Mouse (Mus musculus): Measurements from ENCODE around the gene Mrnip.

Mrnip gene

DNA sequence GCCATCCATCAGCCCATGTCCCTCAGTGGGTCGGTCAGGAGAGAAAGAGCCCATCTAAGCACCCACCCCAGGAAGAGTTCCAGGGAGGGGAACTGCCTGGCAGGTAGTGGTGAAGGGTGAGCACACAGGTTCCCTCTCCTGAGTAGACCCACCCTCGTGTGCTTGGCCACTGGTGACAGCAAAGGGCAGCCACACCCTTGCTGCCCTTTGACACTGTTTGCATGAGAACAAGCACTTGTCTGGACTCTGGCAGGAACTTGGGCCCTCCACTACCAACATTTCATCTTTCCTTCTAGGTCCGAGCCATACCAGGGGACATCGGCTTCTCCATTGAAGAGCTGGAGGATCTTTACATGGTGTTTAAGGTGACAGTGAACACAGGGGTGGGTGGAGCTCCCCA, 14.9 kb upstream of the Mrnip start:
- DNase-seq (ENCODE audit: low spot score): no peak

DNA sequence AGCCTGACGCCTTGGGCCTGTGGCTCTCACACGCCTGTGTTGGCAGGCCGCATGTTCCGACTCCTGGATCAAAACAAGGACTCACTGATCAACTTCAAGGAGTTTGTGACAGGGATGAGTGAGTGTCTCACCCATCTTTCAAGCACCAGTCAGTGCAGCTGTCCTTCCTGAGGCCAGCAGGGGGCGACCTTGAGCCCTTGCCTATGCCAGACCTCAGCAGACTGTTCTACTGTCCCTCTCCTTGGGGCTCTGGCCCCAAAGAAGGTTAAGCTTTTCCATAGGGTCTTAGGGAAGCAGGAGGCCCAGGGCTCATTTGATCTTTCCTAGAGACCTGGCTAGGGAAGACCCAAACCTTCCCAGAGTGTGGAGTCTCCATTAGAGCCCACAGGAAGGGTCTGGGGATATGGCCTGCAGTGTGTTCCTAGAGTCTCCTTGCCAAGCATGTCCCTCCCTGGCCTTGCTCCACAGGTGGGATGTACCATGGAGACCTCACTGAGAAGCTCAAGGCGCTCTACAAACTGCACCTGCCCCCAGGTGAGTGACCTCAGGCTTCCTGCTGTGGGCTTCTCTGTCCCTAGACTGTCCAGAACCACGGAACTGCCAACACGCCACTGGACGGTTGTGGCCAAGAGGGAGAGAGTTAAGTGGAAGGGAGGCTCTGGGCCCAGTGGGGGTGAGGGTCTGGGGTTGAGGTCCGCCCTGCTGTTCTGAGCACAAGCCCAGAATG, 12.5 kb upstream of the Mrnip start:
- DNase-seq (ENCODE audit: low spot score): peak; percentile 15

DNA sequence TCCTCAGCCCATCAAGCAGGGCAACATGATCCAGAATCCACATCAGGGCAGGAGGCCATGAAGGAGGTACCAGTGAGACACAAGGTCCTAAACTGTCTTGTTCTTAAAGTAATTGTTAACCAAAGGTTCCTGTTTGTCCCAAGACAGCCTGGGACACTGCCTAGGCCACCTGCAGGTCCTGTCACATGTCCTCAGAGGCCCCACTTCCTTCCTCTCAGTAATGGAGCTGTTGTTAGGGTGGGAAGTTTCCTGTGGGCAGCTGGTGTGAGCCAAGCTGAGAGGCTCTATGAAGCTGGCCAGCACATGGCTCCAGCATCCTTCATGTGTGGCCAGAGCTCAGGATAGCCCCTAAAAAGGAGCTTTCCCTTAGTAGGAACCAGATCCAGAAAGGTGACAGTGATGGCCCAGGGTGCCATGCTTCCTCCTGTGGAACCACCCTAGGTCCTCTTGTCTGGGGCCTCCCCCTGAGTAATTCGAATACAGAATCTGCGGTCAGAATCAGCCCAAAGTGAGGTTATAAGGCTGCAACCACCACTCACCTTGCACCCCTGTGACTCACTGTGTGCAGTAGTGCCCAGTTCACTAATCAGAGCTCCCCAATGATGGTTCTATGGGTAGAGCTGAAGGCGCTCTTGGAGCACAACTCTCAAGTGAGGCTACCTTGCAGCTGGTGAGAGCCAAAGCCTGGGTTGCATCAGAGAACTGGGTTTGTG, 11.8 kb upstream of the Mrnip start:
- no peak for DNase-seq (ENCODE audit: low spot score)

DNA sequence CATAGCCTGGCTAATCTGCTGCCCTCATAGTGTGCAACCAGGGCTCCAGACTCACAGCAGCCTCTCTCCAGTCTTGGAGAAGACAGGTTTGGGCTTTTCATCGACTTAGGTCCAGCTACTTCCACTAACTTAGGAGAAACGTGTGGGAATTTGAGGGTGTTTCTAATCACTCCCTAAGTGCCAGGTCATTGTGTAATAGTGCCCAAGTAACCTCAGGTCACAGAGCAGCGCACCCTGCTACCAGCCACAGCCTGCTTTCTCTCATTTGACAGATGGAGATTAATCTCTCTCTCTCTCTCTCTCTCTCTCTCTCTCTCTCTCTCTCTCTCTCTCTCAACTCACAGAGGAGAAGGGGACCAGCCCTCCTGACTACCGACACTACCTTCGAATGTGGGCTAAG, 5.9 kb upstream of the Mrnip start:
- no peak for DNase-seq (ENCODE audit: low spot score)

DNA sequence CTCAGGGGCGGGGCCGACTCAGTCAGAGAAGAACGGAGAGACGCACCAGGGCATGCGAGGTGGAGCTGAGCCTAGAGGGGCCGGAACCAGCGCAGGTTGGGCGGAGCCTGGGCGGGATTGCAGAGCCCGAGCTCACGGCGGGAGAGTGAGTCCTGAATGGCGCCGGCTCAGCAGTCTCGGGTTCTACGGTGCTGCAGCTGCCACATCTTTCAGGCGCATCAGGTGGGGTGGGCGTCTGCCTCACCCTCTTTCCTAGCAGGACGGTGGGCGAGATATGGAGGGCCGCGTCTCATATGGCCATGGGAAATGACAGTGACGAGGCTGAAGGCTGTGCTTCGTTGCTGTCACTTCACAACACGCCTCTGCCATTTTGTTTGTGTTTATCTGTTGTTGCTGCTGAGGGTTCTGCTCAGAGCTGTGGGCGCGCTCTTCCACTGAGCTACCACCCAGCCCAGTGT, 515 bp downstream of the Mrnip start:
- peak; percentile 94 for DNase-seq (ENCODE audit: low spot score)

DNA sequence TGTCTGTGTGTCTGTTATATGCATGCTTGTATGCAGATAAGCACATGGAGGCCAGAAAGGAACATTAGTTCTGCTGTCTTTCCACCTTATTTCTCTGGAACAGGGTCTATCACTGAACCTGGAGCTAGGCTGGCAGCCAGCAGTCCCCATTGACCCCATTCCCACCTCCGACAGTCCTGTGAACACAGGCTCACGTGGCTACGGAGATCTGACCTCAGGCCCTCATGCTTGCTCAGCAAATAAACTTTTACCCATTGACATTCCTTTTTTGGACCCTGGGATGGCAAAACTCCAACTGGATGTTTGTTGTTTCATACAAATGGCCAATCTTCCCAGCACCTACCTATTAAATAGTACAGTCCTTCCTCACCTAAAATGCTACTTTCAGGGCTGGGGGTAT, 2.1 kb downstream of the Mrnip start:
- DNase-seq (ENCODE audit: low spot score): no peak

DNA sequence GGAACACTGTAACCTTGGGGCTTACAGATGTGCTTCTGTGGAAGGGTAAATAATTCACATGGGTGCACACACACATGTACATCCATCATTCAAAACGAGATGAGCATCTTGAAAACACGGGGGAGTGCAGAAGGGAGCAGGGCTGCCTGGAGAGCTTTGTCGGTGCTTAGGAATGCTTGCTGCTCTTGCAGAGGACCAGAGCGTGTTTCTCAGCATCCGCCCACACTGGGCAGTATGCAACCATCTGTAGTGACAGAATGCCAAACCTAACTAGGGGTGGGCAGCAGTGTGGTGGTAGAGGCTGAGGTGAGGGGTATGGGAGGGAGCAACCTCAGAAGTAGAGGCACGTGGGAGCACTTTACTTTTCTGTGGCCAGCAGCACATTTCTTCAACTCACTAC, 2.9 kb downstream of the Mrnip start:
- no peak for DNase-seq (ENCODE audit: low spot score)

DNA sequence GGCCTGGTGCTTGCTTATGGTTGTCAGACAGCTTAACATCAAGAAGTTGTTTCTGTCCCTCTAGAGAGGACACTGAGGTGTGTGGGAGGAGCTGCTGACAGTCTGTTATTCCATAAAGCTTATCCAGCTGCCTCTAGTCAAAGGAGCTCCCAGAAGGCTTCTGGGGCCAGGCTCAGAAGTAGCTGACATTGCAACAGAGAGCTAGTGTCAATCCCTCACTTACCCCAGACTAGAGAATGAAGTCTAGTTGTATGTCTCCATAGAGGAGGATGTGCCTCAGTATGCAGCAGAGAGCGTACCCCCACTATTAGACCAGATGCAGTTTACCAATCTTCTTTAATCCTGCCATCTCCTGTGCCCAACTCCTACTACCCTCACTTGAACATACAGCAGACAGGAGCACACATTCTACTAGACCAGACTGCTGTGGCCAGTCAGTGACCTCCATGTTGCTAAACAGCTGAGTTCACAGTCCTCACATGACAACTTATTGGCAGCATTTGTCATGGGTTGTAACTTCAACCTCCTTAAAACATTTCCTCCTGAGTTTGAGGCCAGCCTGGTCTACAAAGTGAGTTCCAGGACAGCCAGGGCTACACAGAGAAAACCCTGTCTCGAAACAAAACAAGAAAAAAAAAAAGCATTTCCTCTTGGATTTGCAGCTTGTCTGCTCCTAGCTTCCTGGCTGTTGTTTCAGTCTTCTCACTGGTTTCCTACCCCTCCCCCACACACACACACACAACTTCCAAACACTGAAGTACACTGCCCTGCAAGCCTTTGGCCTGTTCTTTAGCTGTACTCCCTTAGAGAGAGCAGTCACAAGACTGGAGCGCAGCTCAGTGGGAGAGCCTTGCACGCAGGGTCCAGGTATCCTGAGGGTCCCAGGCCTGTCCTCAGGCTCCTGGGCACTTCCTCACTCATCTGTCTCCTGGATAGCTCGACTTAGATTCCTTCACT, 4.6 kb downstream of the Mrnip start:
- no peak for DNase-seq (ENCODE audit: low spot score)

DNA sequence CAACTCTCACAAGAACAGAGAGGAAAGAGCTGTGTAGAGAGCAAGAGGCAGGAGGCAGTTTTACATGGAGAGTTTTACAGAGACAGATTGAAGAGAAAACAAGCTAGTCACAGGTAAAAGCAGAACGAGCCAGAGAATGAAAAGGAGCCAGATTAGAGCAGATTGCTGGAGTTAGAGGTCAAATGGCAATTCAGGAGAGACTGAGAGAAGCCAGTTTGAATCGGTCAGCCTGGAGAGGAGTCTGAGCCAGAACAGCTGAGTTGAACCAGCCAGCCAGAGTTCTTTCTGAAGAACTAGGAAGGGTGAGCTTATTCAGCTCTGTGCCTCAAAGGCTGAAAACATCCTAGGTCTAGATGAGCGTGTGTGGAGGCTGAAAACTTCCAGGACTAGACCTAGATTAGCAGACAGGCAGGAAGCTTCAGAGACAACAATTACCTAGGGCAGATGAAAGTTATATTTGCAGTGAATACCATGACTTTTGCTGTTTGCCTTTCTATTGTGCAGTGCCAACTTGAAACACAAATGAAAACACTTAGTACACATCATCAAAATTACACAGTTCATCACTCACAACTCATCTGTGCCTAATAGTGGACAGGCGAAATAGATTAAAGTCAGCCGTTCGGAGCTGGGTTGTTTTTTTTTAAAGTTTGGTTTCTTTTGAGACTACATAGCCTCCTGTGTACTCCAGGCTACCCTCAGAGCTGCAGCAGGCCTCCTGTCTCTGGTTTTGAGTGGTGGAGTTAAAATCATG, 6.4 kb downstream of the Mrnip start:
- DNase-seq (ENCODE audit: low spot score): no peak

DNA sequence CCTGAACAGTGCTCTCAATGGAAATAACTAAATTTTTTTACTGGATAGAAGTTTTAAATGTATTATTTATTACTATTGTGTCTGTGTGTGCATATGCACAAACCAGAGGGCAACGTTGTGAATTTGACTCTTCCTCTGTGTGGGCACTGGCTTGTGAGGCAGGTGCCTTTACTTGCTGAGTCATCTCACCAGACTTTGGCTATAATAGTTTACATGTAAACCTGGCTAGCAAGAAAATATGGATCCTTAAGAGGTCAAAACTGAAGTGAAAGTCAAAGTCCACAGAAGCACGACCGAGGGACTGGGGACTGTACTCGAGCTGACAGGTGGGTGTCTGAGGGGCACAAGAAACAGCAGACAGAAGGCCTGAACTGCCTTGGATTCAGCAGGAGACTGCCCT, 8.5 kb downstream of the Mrnip start:
- DNase-seq (ENCODE audit: low spot score): no peak

DNA sequence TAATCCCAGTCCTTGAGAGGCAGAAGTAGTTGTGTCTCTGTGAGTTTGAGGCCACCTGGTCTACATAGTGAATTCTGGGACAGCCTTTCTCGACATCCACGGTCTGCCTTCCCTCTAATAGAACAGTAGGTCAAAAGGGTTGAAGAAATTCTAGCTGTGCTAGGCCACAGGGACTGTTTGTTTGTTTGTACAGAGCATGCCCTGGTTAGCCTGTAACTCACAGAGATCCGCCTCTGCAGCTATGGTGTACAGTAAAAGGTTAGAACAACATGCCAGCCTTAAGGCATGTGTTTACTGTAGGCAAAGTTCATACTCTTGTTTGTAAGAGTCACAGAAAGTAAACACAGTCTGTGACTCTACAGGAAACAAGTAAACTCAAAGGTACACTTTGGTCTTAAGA, 10.5 kb downstream of the Mrnip start:
- no peak for DNase-seq (ENCODE audit: low spot score)

DNA sequence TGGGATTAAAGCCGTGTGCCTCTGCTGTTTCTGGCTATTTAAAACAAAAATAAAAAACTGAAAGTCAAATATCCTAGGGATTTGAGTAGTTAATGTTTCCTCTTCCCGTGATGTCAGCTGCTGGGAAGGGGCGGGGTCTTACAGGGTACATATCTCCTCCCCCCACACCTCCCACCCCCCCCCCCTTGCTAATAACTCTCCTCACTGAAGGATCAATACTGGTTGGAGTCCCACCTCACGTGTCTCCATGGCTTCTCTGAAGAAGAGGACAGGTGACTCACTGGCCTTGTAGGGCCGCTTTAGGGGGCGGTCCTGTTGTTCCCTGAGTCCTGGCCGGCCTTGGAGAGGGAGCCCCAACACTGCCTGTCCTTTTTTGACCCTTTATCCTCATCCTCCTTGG, 14.4 kb downstream of the Mrnip start:
- no peak for DNase-seq (ENCODE audit: low spot score)

DNA sequence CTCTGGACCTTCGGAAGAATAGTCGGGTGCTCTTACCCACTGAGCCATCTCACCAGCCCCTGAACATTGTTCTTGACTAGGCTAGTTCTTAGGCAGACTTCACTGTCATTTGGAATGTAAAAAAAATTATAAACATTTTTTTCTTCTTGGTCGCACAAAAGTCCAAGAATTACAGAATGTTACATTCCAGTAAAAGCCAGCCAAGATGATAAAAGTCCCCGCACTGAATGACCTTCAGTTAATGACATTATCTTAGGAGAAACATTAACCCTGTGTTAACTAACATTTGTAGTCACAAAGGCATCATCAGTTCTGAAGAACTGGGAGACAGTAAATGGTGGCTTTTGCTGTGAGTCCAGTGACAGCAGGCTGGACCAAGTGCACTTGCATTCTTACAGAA, 16.1 kb downstream of the Mrnip start:
- DNase-seq (ENCODE audit: low spot score): no peak

DNA sequence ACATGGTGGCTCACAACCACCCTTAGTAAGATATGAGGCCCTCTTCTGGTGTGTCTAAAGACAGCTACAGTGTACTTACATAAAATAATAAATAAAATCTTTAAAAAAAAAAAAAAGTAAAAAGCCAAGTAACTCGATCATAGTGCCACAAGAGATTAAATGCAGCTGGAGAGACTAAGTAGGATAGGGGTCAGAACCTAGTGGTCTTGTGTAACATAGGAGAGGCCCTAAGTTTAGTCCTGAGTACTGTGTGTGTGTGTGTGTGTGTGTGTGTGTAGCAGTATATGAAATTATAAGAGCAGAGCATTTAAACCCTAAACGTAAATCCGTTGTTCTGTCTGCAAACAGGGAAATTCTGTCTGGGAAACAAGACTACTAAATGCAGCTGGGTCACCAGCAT, 18.0 kb downstream of the Mrnip start:
- DNase-seq (ENCODE audit: low spot score): no peak

DNA sequence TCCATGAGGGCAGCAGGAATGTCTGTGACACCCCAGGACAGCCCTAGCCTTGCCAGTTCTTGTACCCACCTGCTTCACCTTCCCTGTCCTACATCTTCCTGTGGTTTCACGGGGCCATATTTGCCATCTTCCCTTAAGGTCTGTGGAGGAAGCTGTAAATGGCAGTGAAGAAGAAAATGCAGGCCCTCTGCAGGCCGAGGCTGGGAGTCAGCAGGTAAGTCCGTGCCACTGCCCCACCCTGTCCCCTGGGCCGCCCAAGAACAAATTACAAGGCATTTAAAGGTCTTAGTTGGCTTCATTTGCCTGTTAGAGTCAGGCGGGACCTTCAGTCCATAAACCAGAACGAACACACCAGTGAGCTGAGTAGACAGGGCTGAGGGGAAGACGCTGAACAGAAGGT, 19.8 kb downstream of the Mrnip start:
- DNase-seq (ENCODE audit: low spot score): no peak

DNA sequence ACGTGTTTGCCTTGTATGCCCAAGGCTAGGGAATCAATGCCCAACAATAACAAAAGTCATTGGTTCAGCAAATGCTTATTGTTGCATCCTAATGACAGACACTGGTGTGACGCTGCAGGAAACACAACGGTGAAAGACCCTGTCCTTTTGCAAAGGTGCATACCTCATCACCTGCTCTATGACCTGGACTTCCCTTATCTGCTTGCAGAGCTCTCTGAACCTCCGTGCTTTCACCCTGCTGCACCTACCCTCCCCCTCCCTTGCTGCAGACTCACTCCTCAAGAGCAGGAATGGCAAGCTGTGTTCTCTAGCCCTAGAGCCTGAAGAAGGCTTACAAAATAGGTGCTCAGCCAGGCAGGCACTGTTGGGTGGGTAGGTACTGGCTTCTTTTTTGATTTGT, 20.5 kb downstream of the Mrnip start:
- DNase-seq (ENCODE audit: low spot score): no peak

DNA sequence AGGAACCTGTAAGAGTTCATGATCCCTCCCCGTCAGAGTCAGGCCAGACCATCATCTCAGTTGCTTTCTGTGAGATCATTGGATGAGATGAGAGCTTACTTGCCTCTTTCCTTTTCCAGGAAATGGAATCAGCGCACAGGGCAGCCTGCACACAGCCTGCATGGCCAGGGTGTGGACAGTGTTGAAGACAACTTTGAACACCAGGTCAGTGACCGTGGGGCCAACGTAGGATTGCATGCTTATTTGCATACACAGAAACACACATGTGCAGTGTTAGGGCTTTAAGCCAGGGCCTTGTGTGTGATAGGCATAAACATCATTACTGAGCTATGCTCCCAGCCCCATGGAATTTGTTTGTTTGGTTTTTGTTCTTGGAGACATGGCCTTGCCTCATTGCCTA, 23.3 kb downstream of the Mrnip start:
- no peak for DNase-seq (ENCODE audit: low spot score)

DNA sequence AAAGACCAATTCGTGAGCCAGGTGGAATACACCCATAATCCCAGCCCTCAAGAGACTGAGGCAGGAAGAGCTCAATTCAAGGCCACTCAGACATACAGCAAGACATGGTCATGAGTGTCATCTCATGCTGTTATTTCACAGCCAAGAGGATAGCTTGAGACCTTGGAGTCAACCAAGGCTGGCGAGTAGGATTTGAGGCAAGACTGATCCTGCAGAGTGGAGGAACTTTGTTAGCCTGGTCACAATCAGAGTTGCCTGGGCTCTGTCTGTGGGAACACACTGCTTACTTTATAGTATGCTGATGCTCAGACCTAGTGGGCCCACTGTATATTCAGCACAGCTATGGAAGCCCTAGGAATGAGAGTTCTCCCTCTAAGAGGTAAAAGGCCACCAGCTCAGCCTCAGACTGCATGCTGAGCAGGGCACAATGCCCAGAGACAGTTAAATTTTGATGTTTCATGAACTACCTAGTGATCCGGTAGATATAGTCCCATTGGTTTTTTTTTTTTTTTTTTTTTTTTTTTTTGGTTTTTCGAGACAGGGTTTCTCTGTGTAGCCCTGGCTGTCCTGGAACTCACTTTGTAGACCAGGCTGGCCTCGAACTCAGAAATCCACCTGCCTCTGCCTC, 24.1 kb downstream of the Mrnip start:
- DNase-seq (ENCODE audit: low spot score): no peak

DNA sequence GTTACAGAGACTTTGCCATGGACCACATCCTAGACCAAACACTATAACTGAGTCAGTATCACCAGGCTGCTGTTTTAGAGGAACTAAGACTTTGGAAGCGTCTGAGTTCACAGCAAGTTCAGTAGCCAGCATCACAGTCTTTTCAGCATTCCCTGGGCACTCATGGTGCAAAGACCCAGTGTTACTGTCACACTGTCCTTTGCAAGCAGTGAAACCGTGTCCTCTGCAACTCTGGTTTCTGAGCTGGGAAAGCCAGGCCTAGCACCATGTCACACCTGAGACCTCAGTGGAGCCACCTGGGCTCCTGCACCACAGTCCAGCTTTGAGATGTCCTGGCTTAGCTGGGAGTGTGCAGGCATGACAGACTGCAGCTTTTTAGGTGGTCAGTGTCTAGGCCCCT, 24.7 kb downstream of the Mrnip start:
- DNase-seq (ENCODE audit: low spot score): no peak

DNA sequence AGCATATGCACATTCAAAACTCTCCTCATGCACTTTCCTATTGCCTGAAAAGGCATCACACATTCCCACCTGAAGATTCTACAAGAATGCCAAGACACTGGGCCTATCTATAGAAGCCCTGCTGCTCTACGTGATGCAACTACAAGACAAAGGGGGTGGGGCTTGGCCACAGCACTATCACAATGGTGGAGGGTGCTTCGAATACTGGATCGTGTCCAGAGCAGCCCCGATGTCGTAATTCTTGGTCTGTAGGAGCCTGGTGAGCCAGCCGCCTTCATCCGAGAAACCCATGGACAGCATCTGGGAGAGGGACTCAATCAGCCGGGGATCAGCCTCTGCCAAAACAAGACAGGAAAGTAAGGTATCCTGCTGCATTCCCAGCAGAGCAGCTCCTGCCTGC, 26.4 kb downstream of the Mrnip start:
- DNase-seq (ENCODE audit: low spot score): no peak

DNA sequence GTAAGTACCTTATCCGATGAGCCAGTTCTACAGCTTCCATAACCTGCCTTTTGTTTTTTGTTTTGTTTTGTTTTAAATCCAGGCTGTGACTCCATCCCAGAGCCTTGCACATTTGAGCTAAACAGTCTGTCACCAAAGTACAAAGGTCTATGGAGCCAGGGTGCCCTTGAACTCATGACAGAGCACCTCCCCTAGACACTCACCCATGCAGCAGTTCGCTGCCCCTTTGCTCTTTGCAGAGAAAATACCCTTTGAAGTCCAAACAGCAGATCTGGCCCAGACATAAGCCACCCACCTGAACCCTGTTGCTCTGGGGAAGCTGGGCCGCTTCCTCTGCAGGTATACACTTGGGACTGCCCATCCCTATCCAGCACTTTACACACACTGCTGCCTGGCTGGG, 27.3 kb downstream of the Mrnip start:
- no peak for DNase-seq (ENCODE audit: low spot score)
